Comparison of ENCODE assay signal across 9 mouse cellular contexts in the genomic region with DNA sequence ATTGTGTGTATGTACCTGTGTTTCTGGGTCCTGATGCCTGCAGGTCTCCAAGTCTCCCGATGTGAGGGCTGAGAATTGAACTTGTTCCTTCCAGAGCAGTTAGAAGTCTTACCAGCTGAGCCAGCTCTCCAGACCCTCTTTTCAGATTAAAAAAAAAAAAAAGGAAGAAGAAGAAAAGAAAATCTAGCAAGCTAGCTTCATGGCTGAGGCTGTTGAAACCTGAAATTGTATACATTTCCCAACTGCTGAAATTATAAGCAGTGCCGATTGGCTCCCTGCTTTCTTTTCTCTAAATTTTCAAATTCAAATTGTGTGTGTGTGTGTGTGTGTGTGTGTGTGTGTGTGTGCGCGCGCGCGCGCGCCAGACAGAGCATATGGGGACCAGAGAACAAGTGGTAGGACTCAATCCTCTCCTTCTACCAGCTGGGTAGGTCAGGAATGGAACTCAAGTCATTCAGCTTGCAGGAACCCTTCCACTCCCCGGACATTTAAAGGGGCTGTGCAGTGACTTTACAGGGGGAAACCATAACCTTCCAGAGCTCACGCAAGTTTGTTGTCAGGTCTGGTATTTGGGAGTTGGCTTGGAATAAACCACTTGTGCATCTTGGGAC. TPM values are rescaled to one million over a fixed set of nuclear protein-coding genes. Genes with fewer than 3 reads are reported as not detected.
DNase-seq lines count a peak whose midpoint lies in the region; ATAC-seq and TF ChIP-seq lines count a peak whose summit lies in the region.
"Had no signal": no experiment of that assay in that cellular context is flagged by ENCODE, and none has a peak within 500 bp of the region (broad histone marks: within the 10 kb centered on the region; RNA-seq: fewer than 3 reads in every experiment).

No protein-coding gene starts in this region.

- no peak for ATAC-seq in limb, embryonic 14.5 days (ENCODE audit: low FRiP score, low read depth)

- peaks cover 11% of the 10 kb centered on the region for H3K27me3 ChIP-seq in forebrain, embryonic 10.5 days (ENCODE audit: poor library complexity, severe bottlenecking)
- no peaks in the 10 kb centered on the region for H3K27me3 ChIP-seq in limb, embryonic 14.5 days (ENCODE audit: control insufficient read depth, insufficient read depth, low read length)

- H3K9ac ChIP-seq in limb, embryonic 14.5 days (ENCODE audit: low read depth, low read length, severe bottlenecking), result no peak overlapping the region

- no peak for TF ChIP-seq POLR2A in lung, adult 2 months (IDR thresholded peaks at IDR 0.05; ENCODE audit: borderline replicate concordance, extremely low read depth, low read depth, low read length)
- TF ChIP-seq POLR2A in limb, embryonic 14.5 days (IDR thresholded peaks at IDR 0.05; ENCODE audit: borderline replicate concordance, extremely low read depth, insufficient read depth, insufficient read length), result no peak

- no peaks in the 10 kb centered on the region for H3K9me3 ChIP-seq in forebrain, embryonic 10.5 days
- no peaks in the 10 kb centered on the region for H3K9me3 ChIP-seq in limb, embryonic 14.5 days (ENCODE audit: control insufficient read depth, low read length)

- H3K4me2 ChIP-seq in limb, embryonic 14.5 days (replicated peaks; ENCODE audit: low read depth, low read length, severe bottlenecking), result peak overlapping the region; percentile 64

- WGBS in lung, adult 2 months, result 40% methylated on average over 11 of the region's 11 CpGs
- 33% methylated on average over 11 of the region's 11 CpGs for WGBS in forebrain, embryonic 10.5 days
- WGBS in limb, embryonic 14.5 days, result 35% methylated on average over 11 of the region's 11 CpGs

- peak overlapping the region; percentile 97 for H3K27ac ChIP-seq in forebrain, embryonic 10.5 days
- peak overlapping the region; percentile 33; the same call in 1 of the 2 replicates for H3K27ac ChIP-seq in limb, embryonic 14.5 days (replicated peaks; ENCODE audit: low read depth, low read length)

- peak overlapping the region; percentile 2 for H3K4me3 ChIP-seq in lung, adult 2 months (replicated peaks; ENCODE audit: extremely low read depth, low read depth, low read length)
- H3K4me3 ChIP-seq in forebrain, embryonic 10.5 days, result peak overlapping the region; percentile 49
- H3K4me3 ChIP-seq in limb, embryonic 14.5 days (replicated peaks; ENCODE audit: low read length), result peak overlapping the region; percentile 41

- peak; percentile 22 for DNase-seq in adrenal gland, postnatal 10 days
- DNase-seq in adrenal gland, adult 2 months, result no peak
- DNase-seq in lung, adult 2 months, result no peak
- no peak for DNase-seq in lung, adult 18-20 months
- no peak for DNase-seq in forebrain, embryonic 10.5 days (ENCODE audit: extremely low spot score, low spot score)
- DNase-seq in limb, embryonic 14.5 days (ENCODE audit: low spot score), result peak; percentile 12
- peak; percentile 20 for DNase-seq in right cerebral cortex, postnatal 25 days
- DNase-seq in T-cell, adult 2 months (ENCODE audit: low spot score), result no peak

- no peaks in the 10 kb centered on the region for H3K36me3 ChIP-seq in forebrain, embryonic 10.5 days (replicated peaks)
- 0 out of 2 replicates have a peak, but pooled peaks cover 4% of the 10 kb centered on the region for H3K36me3 ChIP-seq in limb, embryonic 14.5 days (ENCODE audit: control insufficient read depth, insufficient read depth, low read length)

- no peak for TF ChIP-seq CTCF in lung, adult 2 months (IDR thresholded peaks at IDR 0.05; ENCODE audit: insufficient read depth, low read length)

- H3K4me1 ChIP-seq in lung, adult 2 months (ENCODE audit: control insufficient read depth, insufficient read depth, low read length), result no peaks in the 10 kb centered on the region; the same call in 1 of the 2 replicates
- H3K4me1 ChIP-seq in forebrain, embryonic 10.5 days, result peaks cover 33% of the 10 kb centered on the region
- peaks cover 9% of the 10 kb centered on the region; the same call in 1 of the 2 replicates for H3K4me1 ChIP-seq in limb, embryonic 14.5 days (ENCODE audit: control insufficient read depth, insufficient read depth, low read length)

RNA-seq across cellular contexts. Expression of gene Pecr, which starts 30.1 kb away (rescaled TPM):
- total RNA-seq in adrenal gland, postnatal 10 days (2021), result 10 to 100 TPM; 43.4 to 47.0 TPM
- total RNA-seq in adrenal gland, adult 2 months (2021), result 10 to 100 TPM; 20.4 to 33.6 TPM
- polyA plus RNA-seq in adrenal gland, adult 2 months (2012; rRNA removed), result 6.6 and 7.0 TPM in 2 replicates
- 3.7 and 4.6 TPM in 2 replicates for polyA plus RNA-seq in lung, adult 2 months (2012; rRNA removed)
- 22.5 and 23.5 TPM in 2 replicates for polyA plus RNA-seq in forebrain, embryonic 10.5 days (2016; fragmentation: Nextera tagmentation; extraction: Ambion mirVana)
- polyA plus RNA-seq in limb, embryonic 14.5 days (2012; rRNA removed), result 20.1 and 20.5 TPM in 2 replicates
- 29.5 and 31.2 TPM in 2 replicates for polyA plus RNA-seq in limb, embryonic 14.5 days (2014; fragmentation: Nextera tagmentation; extraction: Ambion mirVana)

RNA-seq across cellular contexts. Expression of gene Tmem169, which starts 30.2 kb away (rescaled TPM):
- 1 to 10 TPM; 2.8 to 4.1 TPM for total RNA-seq in adrenal gland, postnatal 10 days (2021)
- total RNA-seq in adrenal gland, adult 2 months (2021), result under 1 TPM; 0.66 to 0.75 TPM
- 0.16 and 0.19 TPM in 2 replicates for polyA plus RNA-seq in adrenal gland, adult 2 months (2012; rRNA removed)
- 0.03 and 0.05 TPM in 2 replicates for polyA plus RNA-seq in lung, adult 2 months (2012; rRNA removed)
- 3.1 and 3.3 TPM in 2 replicates for polyA plus RNA-seq in forebrain, embryonic 10.5 days (2016; fragmentation: Nextera tagmentation; extraction: Ambion mirVana)
- 3.8 and 4.0 TPM in 2 replicates for polyA plus RNA-seq in limb, embryonic 14.5 days (2012; rRNA removed)
- 3.0 and 4.6 TPM in 2 replicates for polyA plus RNA-seq in limb, embryonic 14.5 days (2014; fragmentation: Nextera tagmentation; extraction: Ambion mirVana)
- total RNA-seq: heart, postnatal 36 days had no signal

RNA-seq across cellular contexts. Expression of gene Mreg, which starts 41.9 kb away (rescaled TPM):
- 10 to 100 TPM in 1 of 2 experiments, 1 to 10 TPM in 1; 7.7 to 12.3 TPM for total RNA-seq in adrenal gland, postnatal 10 days (2021)
- 1 to 10 TPM; 1.8 to 2.9 TPM for total RNA-seq in adrenal gland, adult 2 months (2021)
- 0.22 and 0.49 TPM in 2 replicates for polyA plus RNA-seq in adrenal gland, adult 2 months (2012; rRNA removed)
- 1.3 and 6.2 TPM in 2 replicates for polyA plus RNA-seq in lung, adult 2 months (2012; rRNA removed)
- 3.3 and 4.1 TPM in 2 replicates for polyA plus RNA-seq in forebrain, embryonic 10.5 days (2016; fragmentation: Nextera tagmentation; extraction: Ambion mirVana)
- polyA plus RNA-seq in limb, embryonic 14.5 days (2012; rRNA removed), result 1.1 and 1.5 TPM in 2 replicates
- 3.4 and 4.6 TPM in 2 replicates for polyA plus RNA-seq in limb, embryonic 14.5 days (2014; fragmentation: Nextera tagmentation; extraction: Ambion mirVana)

RNA-seq across cellular contexts. Expression of gene Xrcc5, which starts 53.2 kb away (rescaled TPM):
- total RNA-seq in adrenal gland, postnatal 10 days (2021), result 10 to 100 TPM; 13.0 to 15.8 TPM
- 10 to 100 TPM in 1 of 2 experiments, 1 to 10 TPM in 1; 7.4 to 13.3 TPM for total RNA-seq in adrenal gland, adult 2 months (2021)
- 0.33 and 0.63 TPM in 2 replicates for polyA plus RNA-seq in adrenal gland, adult 2 months (2012; rRNA removed)
- 2.3 and 3.6 TPM in 2 replicates for polyA plus RNA-seq in lung, adult 2 months (2012; rRNA removed)
- polyA plus RNA-seq in forebrain, embryonic 10.5 days (2016; fragmentation: Nextera tagmentation; extraction: Ambion mirVana), result 49.1 and 52.2 TPM in 2 replicates
- 16.1 and 22.6 TPM in 2 replicates for polyA plus RNA-seq in limb, embryonic 14.5 days (2012; rRNA removed)
- polyA plus RNA-seq in limb, embryonic 14.5 days (2014; fragmentation: Nextera tagmentation; extraction: Ambion mirVana), result 41.8 and 43.2 TPM in 2 replicates

Comparison
In these comparisons a context has a peak if more than half of its experiments do, and no peak if none do; other contexts are left out.
1. DNase-seq: peak in adrenal gland, postnatal 10 days (single experiment), limb, embryonic 14.5 days (single experiment) and right cerebral cortex, postnatal 25 days (single experiment); none in adrenal gland, adult 2 months (single experiment), lung, adult 2 months (single experiment), lung, adult 18-20 months (0 of 2), forebrain, embryonic 10.5 days (single experiment) and T-cell, adult 2 months (single experiment).
2. Peak in every context shown above with its lines, with median percentiles within 50 percentile points of each other: H3K4me3 ChIP-seq.